Mouse (Mus musculus) E14TG2a.4 (cell line): Measurements from ENCODE around the gene Slc25a12.

Source experiments
- CTCF ChIP-seq: conservative IDR thresholded peaks from 2 replicates; pipeline ENCODE4 v1.5.1; 2014; ENCODE audit warnings: low read length
- NANOG ChIP-seq: IDR thresholded peaks from 2 replicates; pipeline ENCODE4 v1.6.1; 2014; ENCODE audit warnings: borderline replicate concordance, low read length, mixed read lengths
- POU5F1 ChIP-seq: IDR thresholded peaks from 2 replicates; pipeline ENCODE4 v1.6.1; 2014; ENCODE audit warnings: low read length, borderline replicate concordance

DNA sequence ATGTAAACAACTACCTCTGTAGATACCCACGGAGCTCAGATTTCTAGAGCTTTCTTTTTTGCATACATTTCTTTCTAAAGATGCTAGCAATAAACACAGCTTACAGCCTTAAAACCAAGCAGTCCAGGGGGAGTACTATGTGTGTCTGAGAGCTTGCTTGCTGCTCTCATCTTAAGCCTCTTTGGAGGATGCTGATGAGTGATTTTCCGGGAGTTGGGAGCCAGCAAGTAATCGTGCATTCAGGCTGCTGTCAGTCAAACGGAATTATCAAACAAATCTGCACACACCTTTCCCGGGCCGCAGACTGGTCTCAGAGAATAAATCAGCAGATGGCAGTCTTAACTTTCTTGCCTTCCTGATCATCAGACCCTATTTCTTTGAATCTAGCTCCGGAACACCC lies 73.1 kb downstream of the Slc25a12 start:
- TF ChIP-seq CTCF (no peak), POU5F1 (no peak), NANOG (no peak)
